10 mouse cellular contexts compared by ENCODE assay signal in genomic region chr11:18821384-18821783, GRCm38 (mm10).
A peak's percentile ranks its signal among the peaks of the same experiment; 100 is the strongest.
DNase-seq lines count a peak whose midpoint lies in the region; ATAC-seq and TF ChIP-seq lines count a peak whose summit lies in the region.
"Had no signal": no experiment of that assay in that cellular context is flagged by ENCODE, and none has a peak within 500 bp of the region (broad histone marks: within the 10 kb centered on the region; RNA-seq: fewer than 3 reads in every experiment).

No protein-coding gene starts in this region.

- WGBS in neural tube, embryonic 15.5 days = 53% methylated on average over 1 of the region's 1 CpGs

- no peak overlapping the region for H3K27ac ChIP-seq in left cerebral cortex, adult 2 months
- H3K27ac ChIP-seq in neural tube, embryonic 15.5 days (replicated peaks) = no peak overlapping the region

- H3K9me3 ChIP-seq in neural tube, embryonic 15.5 days (replicated peaks) = no peaks in the 10 kb centered on the region

- H3K4me3 ChIP-seq in left cerebral cortex, adult 2 months = no peak overlapping the region
- no peak overlapping the region for H3K4me3 ChIP-seq in neural tube, embryonic 15.5 days (replicated peaks)

- DNase-seq in left cerebral cortex, adult 2 months (ENCODE audit: extremely low spot score in 1 of 2, low spot score in 2 of 2) = no peak
- no peak for DNase-seq in left cerebral cortex, postnatal 14 days (ENCODE audit: low spot score in 2 of 2)
- peak; percentile 46 for DNase-seq in adipocyte (ENCODE audit: low spot score)
- DNase-seq in gonadal fat pad, adult 2 months (ENCODE audit: low read depth) = peak; percentile 22
- DNase-seq in gastrocnemius, postnatal 36 days = no peak

- no peaks in the 10 kb centered on the region for H3K36me3 ChIP-seq in neural tube, embryonic 15.5 days

- intact Hi-C loops in left cerebral cortex, adult 2 months (cut with DNase I) = no loop called here
- intact Hi-C loops in left cerebral cortex, postnatal 14 days (cut with DNase I) = no loop called here
- intact Hi-C loops in gastrocnemius, postnatal 36 days (cut with DNase I) = no loop called here

- peak; percentile 15 for TF ChIP-seq CTCF in left cerebral cortex, adult 2 months (IDR thresholded peaks at IDR 0.05)

- ATAC-seq in megakaryocyte, adult 5-6 weeks (ENCODE audit: poor library complexity, severe bottlenecking) = peak; percentile 77
- no peak for ATAC-seq in neural tube, embryonic 15.5 days (ENCODE audit: low FRiP score)
- no peak for ATAC-seq in frontal cortex, adult (ENCODE audit: low TSS enrichment)
- ATAC-seq: hindbrain, embryonic 16.5 days; midbrain, embryonic 16.5 days had no signal

- H3K4me2 ChIP-seq in neural tube, embryonic 15.5 days = no peak overlapping the region

- H3K4me1 ChIP-seq in neural tube, embryonic 15.5 days = no peaks in the 10 kb centered on the region

- H3K27me3 ChIP-seq in neural tube, embryonic 15.5 days (replicated peaks) = no peaks in the 10 kb centered on the region

- H3K9ac ChIP-seq in neural tube, embryonic 15.5 days (replicated peaks) = no peak overlapping the region

Comparison
In these comparisons a context has a peak if more than half of its experiments do, and no peak if none do; other contexts are left out.
1. DNase-seq: peak in adipocyte (single experiment) and gonadal fat pad, adult 2 months (single experiment); none in left cerebral cortex, adult 2 months (0 of 2), left cerebral cortex, postnatal 14 days (0 of 2) and gastrocnemius, postnatal 36 days (0 of 2).